Mouse (Mus musculus): Measurements from ENCODE around the gene Spx. TPM values are rescaled to one million over a fixed set of nuclear protein-coding genes. Genes with fewer than 3 reads are reported as not detected.

Spx gene
- polyA plus RNA-seq, 1 experiment from 2014 or later = 0.88 TPM

DNA sequence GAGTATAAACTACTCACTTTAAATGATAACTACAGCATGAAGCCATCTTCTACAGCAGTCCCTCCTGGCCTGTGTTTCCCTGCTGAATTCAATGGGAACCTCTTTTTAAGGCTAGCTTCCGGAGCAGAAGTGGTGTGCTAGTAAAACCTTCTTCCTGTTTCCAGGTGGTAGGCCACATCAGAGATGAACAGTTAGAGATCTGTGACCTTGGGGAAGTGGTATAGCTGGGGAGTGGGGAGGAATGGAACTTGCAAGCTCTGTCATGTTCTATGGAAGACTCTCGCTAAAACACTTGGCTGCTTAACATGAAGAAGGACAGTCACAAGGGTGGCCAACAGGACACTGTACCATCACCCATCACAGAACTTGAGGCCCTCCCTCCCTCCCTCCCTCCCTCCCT, 40.1 kb downstream of the Spx start:
- Histone ChIP-seq H3K27ac (no peak overlapping the region), H3K4me1 (no peaks in the 10 kb centered on the region), H3K9me3 (no peaks in the 10 kb centered on the region), H3K9ac (no peak overlapping the region), H3K4me2 (replicated peaks) (no peak overlapping the region), H3K36me3 (no peaks in the 10 kb centered on the region), H3K27me3 (no peaks in the 10 kb centered on the region), H3K4me3 (no peak overlapping the region)
- no peak for ATAC-seq (ENCODE audit: insufficient number of reproducible peaks, insufficient read depth, low FRiP score, low TSS enrichment)
- 81% methylated on average over 2 of the region's 2 CpGs for WGBS

- no peak overlapping the region for H3K4me3 ChIP-seq
- ATAC-seq (ENCODE audit: insufficient number of reproducible peaks, insufficient read depth, low FRiP score, low TSS enrichment) = no peak
- no peaks in the 10 kb centered on the region for H3K36me3 ChIP-seq
- H3K27ac ChIP-seq = no peak overlapping the region
- no peaks in the 10 kb centered on the region for H3K27me3 ChIP-seq
- no peak overlapping the region for H3K4me2 ChIP-seq (replicated peaks)
- H3K4me1 ChIP-seq = no peaks in the 10 kb centered on the region
- no peak overlapping the region for H3K9ac ChIP-seq
- H3K9me3 ChIP-seq = no peaks in the 10 kb centered on the region
- WGBS = 79% methylated on average over 7 of the region's 7 CpGs
Measured at GRCm38 (mm10) chr6:142455314-142455996, 42.2 kb downstream of the Spx start.

GRCm38 (mm10) chr6:142458010-142458409, 44.8 kb downstream of the Spx start:
- Histone ChIP-seq H3K4me1 (no peaks in the 10 kb centered on the region), H3K9me3 (no peaks in the 10 kb centered on the region), H3K9ac (no peak overlapping the region), H3K36me3 (no peaks in the 10 kb centered on the region), H3K4me3 (no peak overlapping the region), H3K27ac (no peak overlapping the region), H3K4me2 (replicated peaks) (no peak overlapping the region), H3K27me3 (no peaks in the 10 kb centered on the region)
- no peak for ATAC-seq (ENCODE audit: insufficient number of reproducible peaks, insufficient read depth, low FRiP score, low TSS enrichment)
- 63% methylated on average over 7 of the region's 7 CpGs for WGBS

DNA sequence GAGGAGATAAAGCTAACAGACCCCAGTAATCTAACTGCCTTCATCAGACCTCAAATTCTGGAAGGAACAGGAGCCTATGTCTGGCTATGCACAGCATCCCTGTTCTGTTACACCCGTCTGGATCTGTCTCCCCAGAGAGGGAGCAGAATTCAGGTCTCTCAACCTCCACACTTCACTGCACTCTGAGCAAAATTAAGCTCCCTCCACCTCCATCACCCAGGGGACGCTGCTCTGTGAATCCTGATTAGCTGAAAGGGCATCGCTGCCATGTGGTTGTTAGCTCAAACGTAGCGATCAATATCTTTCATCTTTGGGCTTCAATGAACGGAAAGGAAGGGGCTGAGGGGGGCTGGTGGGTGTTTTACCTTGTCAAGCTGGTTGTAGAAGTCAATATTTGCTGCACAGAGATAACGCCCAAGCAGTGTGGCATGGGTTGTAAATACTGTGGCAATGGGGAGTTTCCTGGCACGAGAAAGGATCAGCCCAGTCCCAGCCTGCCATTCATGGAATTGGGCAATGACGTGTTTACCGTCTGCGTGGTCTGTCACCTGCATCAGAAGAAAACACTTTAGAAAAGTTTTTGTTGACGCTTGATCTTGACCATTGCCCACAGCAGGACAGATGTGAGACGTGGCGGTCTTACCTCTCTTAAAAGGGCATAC, 45.9 kb downstream of the Spx start:
- WGBS = 75% methylated on average over 14 of the region's 14 CpGs
- no peaks in the 10 kb centered on the region for H3K4me1 ChIP-seq

GRCm38 (mm10) chr6:142462194-142462593, 49.0 kb downstream of the Spx start:
- H3K9me3 ChIP-seq = no peaks in the 10 kb centered on the region
- no peak overlapping the region for H3K27ac ChIP-seq
- H3K4me3 ChIP-seq = no peak overlapping the region
- H3K9ac ChIP-seq = no peak overlapping the region
- no peak for ATAC-seq (ENCODE audit: insufficient number of reproducible peaks, insufficient read depth, low FRiP score, low TSS enrichment)
- no peaks in the 10 kb centered on the region for H3K27me3 ChIP-seq
- no peak overlapping the region for H3K4me2 ChIP-seq (replicated peaks)
- WGBS = 53% methylated on average over 6 of the region's 6 CpGs
- no peaks in the 10 kb centered on the region for H3K36me3 ChIP-seq
- H3K4me1 ChIP-seq = no peaks in the 10 kb centered on the region

More for the DNA sequence above, 45.9 kb downstream of the Spx start:
- Histone ChIP-seq H3K4me3 (no peak overlapping the region), H3K4me2 (replicated peaks) (no peak overlapping the region), H3K27me3 (no peaks in the 10 kb centered on the region), H3K9ac (no peak overlapping the region), H3K36me3 (no peaks in the 10 kb centered on the region), H3K27ac (no peak overlapping the region), H3K9me3 (no peaks in the 10 kb centered on the region)
- no peak for ATAC-seq (ENCODE audit: insufficient number of reproducible peaks, insufficient read depth, low FRiP score, low TSS enrichment)

Other genes with a start within 250 kb of the Spx start
- not detected in 2 replicates for gene Slco1a6, start 204.9 kb upstream of the Spx start, polyA plus RNA-seq (2016; fragmentation: Nextera tagmentation; extraction: Ambion mirVana)
- gene Iapp, start 115.0 kb upstream of the Spx start, polyA plus RNA-seq (2016; fragmentation: Nextera tagmentation; extraction: Ambion mirVana) = 0.20 TPM in 1 of 2 replicates, not detected in the other
- gene Slco1a5, start 90.5 kb upstream of the Spx start, polyA plus RNA-seq (2016; fragmentation: Nextera tagmentation; extraction: Ambion mirVana) = 0.19 TPM in 1 of 2 replicates, not detected in the other
- gene Pyroxd1, start 67.8 kb upstream of the Spx start, polyA plus RNA-seq (2016; fragmentation: Nextera tagmentation; extraction: Ambion mirVana) = 19.0 and 19.7 TPM in 2 replicates
- 32.8 and 33.8 TPM in 2 replicates for gene Recql, start 26.4 kb upstream of the Spx start, polyA plus RNA-seq (2016; fragmentation: Nextera tagmentation; extraction: Ambion mirVana)
- 112 and 117 TPM in 2 replicates for gene Golt1b, start 26.2 kb upstream of the Spx start, polyA plus RNA-seq (2016; fragmentation: Nextera tagmentation; extraction: Ambion mirVana)
- not detected in 2 replicates for gene Gys2, start 59.7 kb downstream of the Spx start, polyA plus RNA-seq (2016; fragmentation: Nextera tagmentation; extraction: Ambion mirVana)
- 407 and 439 TPM in 2 replicates for gene Ldhb, start 94.5 kb downstream of the Spx start, polyA plus RNA-seq (2016; fragmentation: Nextera tagmentation; extraction: Ambion mirVana)
- 3.9 TPM in 2 replicates for gene Kcnj8, start 158.2 kb downstream of the Spx start, polyA plus RNA-seq (2016; fragmentation: Nextera tagmentation; extraction: Ambion mirVana)

Data from embryonic facial prominence, embryonic 12.5 days (tissue).